Mouse (Mus musculus) heart, embryonic 14.5 days (tissue): ENCODE results near the gene Ncaph2. TPM values are rescaled to one million over a fixed set of nuclear protein-coding genes. Genes with fewer than 3 reads are reported as not detected.

Experiments used
- ATAC-seq: fragments of 200-750 bp; cut with Nextera tagmentation; 2 replicates; pipeline ENCODE4 v1.8.0; 2017; ENCODE audit warnings: low read depth, moderate TSS enrichment; ENCODE audit not compliant: insufficient number of reproducible peaks, insufficient read depth, low FRiP score
- H3K27ac ChIP-seq, 2 experiments: fragments of 200-500 bp in 1 of 2; fragments of 300-500 bp in 1 of 2; sonication (generic) in 1 of 2; replicated peaks in 1 of 2; 2 replicates each; pipeline ENCODE4 v1.5.1; 2012 to 2014; ENCODE audit warnings: low read depth in 2 of 2, low read length in 2 of 2, control low read depth in 1 of 2, mild to moderate bottlenecking in 1 of 2, mixed read lengths in 1 of 2; ENCODE audit not compliant: control insufficient read depth in 1 of 2, insufficient read depth in 1 of 2
- H3K27me3 ChIP-seq: fragments of 300-500 bp; sonication (generic); 2 replicates; pipeline ENCODE4 v1.6.1; 2014; ENCODE audit warnings: mild to moderate bottlenecking, low read length, control low read depth; ENCODE audit not compliant: control insufficient read depth, insufficient read depth
- H3K36me3 ChIP-seq: fragments of 300-500 bp; sonication (generic); 2 replicates; pipeline ENCODE4 v1.6.1; 2014; ENCODE audit warnings: mild to moderate bottlenecking, control low read depth, low read length, mixed read lengths; ENCODE audit not compliant: control insufficient read depth, insufficient read depth
- H3K4me1 ChIP-seq, 2 experiments: fragments of 200-500 bp in 1 of 2; fragments of 300-500 bp in 1 of 2; sonication (generic) in 1 of 2; 2 replicates each; pipeline ENCODE4 v1.6.1; 2012 to 2014; ENCODE audit warnings: low read length in 2 of 2, control low read depth in 1 of 2, mixed read lengths in 1 of 2; ENCODE audit not compliant: control insufficient read depth in 2 of 2, insufficient read depth in 2 of 2
- H3K4me2 ChIP-seq: fragments of 300-500 bp; sonication (generic); 2 replicates; pipeline ENCODE4 v1.6.1; 2014; ENCODE audit warnings: mild to moderate bottlenecking, low read length
- H3K4me3 ChIP-seq, 2 experiments: fragments of 200-500 bp in 1 of 2; fragments of 300-500 bp in 1 of 2; sonication (generic) in 1 of 2; 2 replicates each; pipeline ENCODE4 v1.5.1; 2012 to 2014; ENCODE audit warnings: low read length in 2 of 2, mild to moderate bottlenecking in 2 of 2, control low read depth in 1 of 2, low read depth in 1 of 2, moderate library complexity in 1 of 2; ENCODE audit not compliant: control insufficient read depth in 1 of 2, insufficient read depth in 1 of 2
- H3K9ac ChIP-seq: fragments of 300-500 bp; sonication (generic); 2 replicates; pipeline ENCODE4 v1.6.1; 2014; ENCODE audit warnings: mild to moderate bottlenecking, low read length
- H3K9me3 ChIP-seq: fragments of 300-500 bp; sonication (generic); 2 replicates; pipeline ENCODE4 v1.6.1; 2016; ENCODE audit warnings: low read length, control low read depth; ENCODE audit not compliant: control insufficient read depth
- WGBS: fragments of 180-500 bp; shearing (Covaris S2); extraction: QIAGEN DNeasy Blood & Tissue Kit; methylation state at CpG from one replicate; pipeline ENCODE4 v1.1.7; 2014; 5-methylcytosine and 5-hydroxymethylcytosine counted together
- polyA plus RNA-seq: library from polyadenylated mRNA; unstranded; fragments of >200 nt; fragmentation: Nextera tagmentation; extraction: Ambion mirVana; gene quantifications from 2 replicates; pipeline ENCODE4 v1.2.1, GENCODE M21; 2014

The Ncaph2 gene
- polyA plus RNA-seq, result 95.0 and 97.6 TPM in 2 replicates

DNA sequence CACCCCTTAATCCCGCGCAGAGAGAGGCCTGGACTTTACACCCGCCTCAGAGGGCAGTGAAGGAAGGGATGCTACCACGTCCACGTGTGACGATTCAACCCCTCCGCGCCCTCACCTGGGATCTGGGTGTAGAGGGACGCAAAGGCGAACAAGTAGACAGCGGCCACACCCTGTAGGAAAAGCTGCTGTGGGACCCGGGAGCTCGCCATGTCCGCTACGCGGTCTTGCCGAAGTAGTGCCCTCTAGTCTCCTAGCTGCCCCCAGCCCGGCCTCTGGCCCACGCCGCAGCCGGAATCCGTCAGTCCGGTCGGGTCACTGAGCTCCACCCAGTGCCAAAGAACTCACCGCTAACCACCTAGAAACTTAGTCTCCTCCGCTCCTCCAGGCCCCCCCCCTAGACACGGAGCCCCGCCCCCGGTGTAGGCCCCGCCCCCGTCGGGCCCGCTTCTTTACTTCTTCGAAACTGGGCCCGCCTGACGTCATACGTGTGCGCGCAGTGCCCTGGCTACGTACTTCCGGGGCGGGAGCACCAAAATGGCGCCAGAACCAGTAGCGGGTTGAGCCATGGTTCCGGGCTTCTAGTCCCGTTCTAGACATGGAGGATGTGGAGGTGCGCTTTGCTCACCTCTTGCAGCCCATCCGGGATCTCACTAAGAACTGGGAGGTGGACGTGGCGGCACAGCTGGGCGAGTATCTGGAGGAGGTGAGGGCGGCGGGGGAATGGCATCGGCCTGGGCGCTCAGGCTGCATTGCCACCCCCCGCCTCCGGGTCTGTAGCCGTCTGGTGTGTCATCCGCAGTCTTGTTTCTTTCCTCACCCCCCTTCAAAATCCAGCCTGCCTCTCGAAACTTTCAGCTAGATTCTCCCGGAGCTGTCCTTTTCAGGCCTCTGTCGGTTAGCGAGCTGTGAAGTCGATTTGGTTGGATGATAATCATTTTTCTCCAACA is at the start of gene Ncaph2, which contains the start of gene Lmf2:
Ncaph2 (plus strand) TSS at position 479 of the 947 bp plus-strand sequence.
Lmf2 (minus strand) TSS at position 419 of the 947 bp plus-strand sequence.
- WGBS, result under 1% methylated on average over 64 of the region's 64 CpGs
- Histone ChIP-seq H3K27ac (peak within 1 kb of the TSS; percentile 71 to 87), H3K36me3 (peaks cover 47% of the 10 kb centered on the region), H3K9me3 (no peaks in the 10 kb centered on the region), H3K4me1 (peaks cover 9 to 34% of the 10 kb centered on the region in 2 experiments), H3K4me3 (peak within 1 kb of the TSS; percentile 79 to 85), H3K4me2 (peak within 1 kb of the TSS; percentile 80), H3K9ac (peak within 1 kb of the TSS; percentile 93), H3K27me3 (no peaks in the 10 kb centered on the region)
- ATAC-seq, result peak; percentile 89

DNA sequence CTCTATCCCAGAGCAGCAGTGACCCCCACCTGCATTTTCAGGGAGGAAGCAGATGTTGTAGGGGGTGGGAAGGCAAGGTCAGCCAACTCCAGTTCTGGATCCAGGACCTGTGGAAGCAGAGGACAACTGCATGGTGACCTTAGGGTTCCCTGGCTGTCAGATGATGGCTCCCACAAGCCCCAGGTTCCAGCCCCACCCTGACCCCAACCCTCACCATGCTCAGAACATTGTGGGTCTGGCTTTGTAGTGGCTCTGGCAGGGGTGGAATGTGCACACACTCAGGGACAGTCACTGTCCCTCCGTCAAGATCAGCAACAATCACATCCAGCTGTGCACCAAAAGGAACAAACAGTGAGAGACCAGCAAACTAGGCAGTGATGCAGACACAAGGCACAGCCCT is 49.6 kb upstream of the Ncaph2 start:
- Histone ChIP-seq H3K9ac (no peak overlapping the region), H3K27ac (no peak overlapping the region), H3K27me3 (no peaks in the 10 kb centered on the region), H3K4me2 (no peak overlapping the region), H3K9me3 (no peaks in the 10 kb centered on the region), H3K36me3 (peaks cover 70% of the 10 kb centered on the region), H3K4me1 (peaks cover 4 to 13% of the 10 kb centered on the region in 2 experiments; a peak in 3 of 4 replicates), H3K4me3 (no peak overlapping the region)
- no peak for ATAC-seq
- 77% methylated on average over 1 of the region's 1 CpGs for WGBS

DNA sequence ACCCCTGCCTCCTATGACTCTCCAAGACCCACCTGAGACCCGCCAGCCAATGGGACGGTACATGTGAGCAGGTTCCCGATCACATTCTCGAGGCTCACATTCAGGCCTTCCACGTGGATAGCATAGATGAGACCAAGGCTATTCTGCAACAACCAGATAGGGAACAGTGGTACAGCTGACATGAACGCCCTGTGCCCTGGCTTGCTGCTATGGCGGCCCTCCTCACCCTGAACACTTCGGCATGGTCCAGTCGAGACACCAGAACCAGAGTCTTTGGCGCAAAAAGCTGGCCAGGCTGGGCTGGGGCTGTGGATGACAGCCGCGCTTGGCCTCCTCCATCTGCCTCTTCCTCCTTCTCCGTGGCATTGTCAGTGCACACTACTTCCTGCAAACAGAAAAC is 48.1 kb upstream of the Ncaph2 start:
- ATAC-seq, result no peak
- Histone ChIP-seq H3K4me3 (no peak overlapping the region), H3K27me3 (no peaks in the 10 kb centered on the region), H3K36me3 (peaks cover 55% of the 10 kb centered on the region), H3K9me3 (no peaks in the 10 kb centered on the region), H3K27ac (no peak overlapping the region), H3K9ac (no peak overlapping the region), H3K4me2 (no peak overlapping the region), H3K4me1 (peaks cover 4 to 13% of the 10 kb centered on the region in 2 experiments; a peak in 3 of 4 replicates)
- WGBS, result 87% methylated on average over 13 of the region's 13 CpGs

DNA sequence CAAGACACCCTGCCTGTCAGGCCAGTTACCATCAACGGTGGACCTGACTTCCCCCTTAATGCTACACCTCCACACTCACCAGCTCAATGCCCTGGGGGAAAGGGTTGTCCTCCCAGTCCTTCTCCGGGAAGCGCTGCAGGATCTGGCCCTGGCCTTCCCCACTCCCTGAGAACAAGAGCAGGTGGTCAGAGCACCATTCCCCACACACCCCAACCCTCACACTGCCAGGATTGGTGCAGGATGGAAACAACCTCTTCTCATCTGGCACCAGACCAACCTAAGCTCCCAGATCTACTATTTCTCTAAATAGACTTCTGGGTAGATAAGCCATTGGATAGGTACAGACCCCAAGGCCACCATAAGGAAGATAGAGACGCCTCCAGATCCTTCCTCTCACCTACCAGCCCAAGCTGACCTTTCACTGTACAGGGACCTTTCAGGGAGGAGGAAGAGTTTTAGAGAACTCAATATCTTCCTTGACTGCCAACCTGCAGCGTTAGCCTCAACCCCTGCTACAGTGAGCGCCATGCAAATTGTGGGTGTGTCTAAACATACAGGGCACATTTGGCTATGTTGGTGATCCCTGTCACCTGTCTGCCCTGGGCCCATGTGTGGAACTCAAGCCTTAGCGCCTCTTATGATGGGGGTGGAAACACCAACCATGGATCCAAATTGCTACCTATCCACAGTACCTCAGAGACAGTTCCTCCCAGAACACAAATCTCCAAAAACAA is 46.9 kb upstream of the Ncaph2 start:
- H3K9ac ChIP-seq, result no peak overlapping the region
- H3K4me2 ChIP-seq, result no peak overlapping the region
- WGBS, result 80% methylated on average over 7 of the region's 7 CpGs
- H3K27me3 ChIP-seq, result no peaks in the 10 kb centered on the region
- no peak overlapping the region for H3K27ac ChIP-seq
- no peak for ATAC-seq
- peaks cover 44% of the 10 kb centered on the region for H3K36me3 ChIP-seq
- no peaks in the 10 kb centered on the region for H3K9me3 ChIP-seq
- H3K4me1 ChIP-seq, result peaks cover 8 to 16% of the 10 kb centered on the region in 2 experiments
- H3K4me3 ChIP-seq, result no peak overlapping the region

DNA sequence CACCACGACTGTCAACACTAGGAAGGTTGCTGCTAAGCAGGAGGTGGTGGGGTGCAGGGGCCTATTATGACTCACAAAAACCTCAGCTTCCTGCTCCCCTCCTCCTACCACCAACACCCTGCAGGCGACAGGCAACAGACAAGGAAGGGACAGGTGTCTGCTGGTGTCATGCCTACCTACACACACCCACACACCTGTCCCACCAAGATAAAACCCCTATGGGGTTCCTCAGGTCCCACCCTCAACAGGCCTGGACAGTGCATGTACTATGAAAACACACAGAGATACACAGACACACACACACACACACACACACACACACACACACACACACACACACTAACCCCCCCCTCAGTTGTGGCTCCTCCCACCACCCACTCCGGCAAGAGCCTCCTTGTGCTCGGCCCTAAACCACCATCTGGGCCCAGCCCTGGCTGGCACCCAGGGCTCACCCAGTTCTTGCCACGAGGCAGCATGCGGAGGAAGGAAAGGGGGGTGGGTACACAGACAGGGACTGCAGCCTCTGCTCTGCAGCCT is 45.5 kb upstream of the Ncaph2 start:
- peaks cover 29% of the 10 kb centered on the region for H3K36me3 ChIP-seq
- WGBS, result 69% methylated on average over 6 of the region's 6 CpGs
- H3K9me3 ChIP-seq, result no peaks in the 10 kb centered on the region
- no peaks in the 10 kb centered on the region for H3K27me3 ChIP-seq
- ATAC-seq, result no peak
- no peak overlapping the region for H3K4me3 ChIP-seq
- no peak overlapping the region for H3K4me2 ChIP-seq
- no peak overlapping the region for H3K27ac ChIP-seq
- peaks cover 14 to 26% of the 10 kb centered on the region in 2 experiments for H3K4me1 ChIP-seq
- no peak overlapping the region for H3K9ac ChIP-seq

DNA sequence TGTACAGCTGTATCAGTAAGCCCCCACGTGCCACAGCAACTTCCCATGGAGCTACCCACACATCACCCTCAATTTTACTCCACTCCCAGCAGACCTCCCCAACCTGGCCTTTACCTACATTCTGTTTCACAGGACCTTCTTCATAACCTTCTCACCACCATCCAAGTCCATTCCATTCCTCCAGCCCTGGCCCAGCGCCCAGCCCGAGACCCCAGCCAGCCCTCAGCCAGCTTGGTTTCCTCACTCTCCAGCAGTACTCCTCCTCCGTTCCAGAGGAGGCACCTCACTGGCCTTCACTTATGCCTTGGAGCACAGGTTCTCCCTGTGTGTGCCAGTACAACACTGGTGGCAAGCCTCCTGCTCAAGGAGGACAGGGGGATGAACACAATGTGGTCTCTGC is 42.2 kb upstream of the Ncaph2 start:
- no peaks in the 10 kb centered on the region for H3K9me3 ChIP-seq
- H3K27ac ChIP-seq, result no peak overlapping the region
- peaks cover 14 to 22% of the 10 kb centered on the region in 2 experiments for H3K4me1 ChIP-seq
- no peak overlapping the region for H3K4me3 ChIP-seq
- H3K27me3 ChIP-seq, result no peaks in the 10 kb centered on the region
- H3K36me3 ChIP-seq, result no peaks in the 10 kb centered on the region
- no peak for ATAC-seq
- H3K4me2 ChIP-seq, result 0 out of 2 replicates have a peak overlapping the region, but pooled peaks have one; percentile 87
- peak overlapping the region; percentile 7; the same call in 1 of the 2 replicates for H3K9ac ChIP-seq
- WGBS, result 72% methylated on average over 4 of the region's 4 CpGs

DNA sequence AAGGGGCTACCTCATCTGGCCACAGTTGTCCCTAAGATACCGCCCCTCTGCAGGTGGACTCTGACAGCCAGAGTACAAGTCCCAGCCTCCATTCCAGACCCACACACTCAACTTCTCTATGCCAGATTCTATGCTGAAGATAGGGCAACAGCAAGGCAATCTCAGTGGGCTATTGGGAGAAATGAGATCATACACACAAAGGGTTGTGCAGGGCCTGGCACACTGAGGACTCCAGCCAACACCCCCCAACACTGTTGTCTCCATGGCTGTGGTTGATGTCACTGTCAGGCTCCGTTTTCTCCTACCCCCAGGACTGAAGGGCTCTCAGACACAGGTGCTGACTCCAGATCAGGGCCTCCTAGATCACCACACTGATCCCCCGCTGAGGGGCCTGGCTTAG is 41.4 kb upstream of the Ncaph2 start:
- no peaks in the 10 kb centered on the region for H3K36me3 ChIP-seq
- no peaks in the 10 kb centered on the region for H3K9me3 ChIP-seq
- no peaks in the 10 kb centered on the region for H3K27me3 ChIP-seq
- peak overlapping the region; percentile 96 for H3K9ac ChIP-seq
- peaks cover 11 to 16% of the 10 kb centered on the region in 2 experiments for H3K4me1 ChIP-seq
- H3K4me2 ChIP-seq, result peak overlapping the region; percentile 87
- peak; percentile 0; the same call in 1 of the 2 replicates for ATAC-seq
- WGBS, result 26% methylated on average over 3 of the region's 3 CpGs
- peak overlapping the region; percentile 60 to 95 for H3K4me3 ChIP-seq
- 0 out of 4 replicates have a peak overlapping the region, but pooled peaks of 1 of the 2 experiments have one; percentile 53 for H3K27ac ChIP-seq
